Mouse (Mus musculus) lung, postnatal 0 days (tissue): ENCODE data around the gene Hgfac.

Experiments
- CTCF ChIP-seq: IDR thresholded peaks from 2 replicates; pipeline ENCODE4 v1.5.1; 2016; ENCODE audit warnings: antibody characterized with exemption, mild to moderate bottlenecking
- EP300 ChIP-seq: IDR thresholded peaks from 2 replicates; pipeline ENCODE4 v1.6.1; 2016; ENCODE audit warnings: antibody characterized with exemption, mild to moderate bottlenecking, control low read depth

- no peak for TF ChIP-seq CTCF
- TF ChIP-seq EP300 = no peak
These were observed 30.0 kb upstream of the Hgfac start for GRCm38 (mm10) chr5:35011156-35011923.
